Mouse (Mus musculus): ENCODE measurements at regions not wholly inside any gene's neighbourhood (a gene's known extent, or its start where the extent isn't known, plus 50 kb on each side); places are given as distances from the start of the nearest gene placed in this dataset.
"Not testable (repeated sequence)": the region's sequence is repeated elsewhere in the genome, so short reads cannot be mapped to it uniquely, and the experiment has no call there.

GRCm38 (mm10) chr9:14072950-14073349 is 201.9 kb upstream of the Sesn3 start:
- no peak overlapping the region for H3ac ChIP-seq (ENCODE audit: control insufficient read depth, insufficient read length, low read depth)
- TF ChIP-seq MYOD1 (IDR thresholded peaks at IDR 0.05; ENCODE audit: control insufficient read depth, insufficient read length, low read depth) (no peak), CEBPB (IDR thresholded peaks at IDR 0.05; ENCODE audit: low read depth) (no peak), FOSL1 (IDR thresholded peaks at IDR 0.05; ENCODE audit: insufficient read depth, low read length, poor library complexity, severe bottlenecking) (no peak), MYOG (IDR thresholded peaks at IDR 0.05; ENCODE audit: control insufficient read depth, extremely low read depth, insufficient read length) (no peak), MAX (IDR thresholded peaks at IDR 0.05) (no peak), USF1 (IDR thresholded peaks at IDR 0.05; ENCODE audit: low read depth) (no peak), CTCF (IDR thresholded peaks at IDR 0.05; ENCODE audit: control insufficient read depth, insufficient read depth, insufficient read length) (no peak)

GRCm38 (mm10) chr9:14074273-14074672 is 200.6 kb upstream of the Sesn3 start:
- Histone ChIP-seq H3K27me3 (ENCODE audit: control insufficient read depth, insufficient read depth, insufficient read length) (no peaks in the 10 kb centered on the region), H3K79me2 (ENCODE audit: control insufficient read depth, insufficient read depth) (no peaks in the 10 kb centered on the region), H3K36me3 (ENCODE audit: control insufficient read depth, insufficient read depth) (no peaks in the 10 kb centered on the region), H3K79me3 (ENCODE audit: low read depth) (no peaks in the 10 kb centered on the region), H3ac (ENCODE audit: control insufficient read depth, insufficient read length, low read depth) (no peak overlapping the region), H3K4me3 (ENCODE audit: insufficient read depth, poor library complexity, severe bottlenecking) (no peak overlapping the region)
- TF ChIP-seq MAX (IDR thresholded peaks at IDR 0.05) (no peak), CTCF (IDR thresholded peaks at IDR 0.05; ENCODE audit: control insufficient read depth, insufficient read depth, insufficient read length) (no peak), MYOG (IDR thresholded peaks at IDR 0.05; ENCODE audit: control insufficient read depth, extremely low read depth, insufficient read length) (no peak), FOSL1 (IDR thresholded peaks at IDR 0.05; ENCODE audit: insufficient read depth, low read length, poor library complexity, severe bottlenecking) (no peak), USF1 (IDR thresholded peaks at IDR 0.05; ENCODE audit: low read depth) (no peak), CEBPB (IDR thresholded peaks at IDR 0.05; ENCODE audit: low read depth) (no peak), MYOD1 (IDR thresholded peaks at IDR 0.05; ENCODE audit: control insufficient read depth, insufficient read length, low read depth) (no peak)

More at GRCm38 (mm10) chr9:14072950-14073349, 201.9 kb upstream of the Sesn3 start:
- no peaks in the 10 kb centered on the region for H3K27me3 ChIP-seq (ENCODE audit: control insufficient read depth, insufficient read depth, insufficient read length)
- no peaks in the 10 kb centered on the region for H3K79me3 ChIP-seq (ENCODE audit: low read depth)
- no peak overlapping the region for H3K4me3 ChIP-seq (ENCODE audit: insufficient read depth, poor library complexity, severe bottlenecking)
- H3K79me2 ChIP-seq (ENCODE audit: control insufficient read depth, insufficient read depth), result no peaks in the 10 kb centered on the region
- H3K36me3 ChIP-seq (ENCODE audit: control insufficient read depth, insufficient read depth), result no peaks in the 10 kb centered on the region

GRCm38 (mm10) chr9:14074866-14075265 is 200.0 kb upstream of the Sesn3 start:
- not testable (repeated sequence) for H3K4me3 ChIP-seq (ENCODE audit: insufficient read depth, poor library complexity, severe bottlenecking); H3ac ChIP-seq (ENCODE audit: control insufficient read depth, insufficient read length, low read depth); H3K27me3 ChIP-seq (ENCODE audit: control insufficient read depth, insufficient read depth, insufficient read length); H3K79me3 ChIP-seq (ENCODE audit: low read depth); H3K79me2 ChIP-seq (ENCODE audit: control insufficient read depth, insufficient read depth); H3K36me3 ChIP-seq (ENCODE audit: control insufficient read depth, insufficient read depth)

DNA sequence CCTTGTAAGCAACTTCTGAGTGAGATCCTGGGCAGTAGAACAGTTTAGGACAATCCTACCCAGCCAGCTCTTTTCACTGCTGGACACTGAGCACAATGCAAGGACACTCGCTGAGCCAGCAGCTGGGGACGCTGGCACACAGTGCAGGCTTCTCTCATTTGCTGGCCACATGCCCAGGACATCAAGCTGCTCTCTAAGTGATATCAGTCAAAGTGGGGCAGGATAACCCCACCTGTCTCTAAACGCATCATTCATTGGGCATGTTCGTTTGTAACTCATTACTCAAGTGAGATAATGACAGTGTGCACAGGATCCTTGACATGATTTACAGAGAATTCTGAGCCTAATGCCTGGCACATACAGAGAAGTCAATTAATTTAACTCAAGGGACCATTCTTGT is 199.4 kb upstream of the Sesn3 start:
- no peaks in the 10 kb centered on the region for H3K27me3 ChIP-seq (ENCODE audit: control insufficient read depth, insufficient read depth, insufficient read length)
- H3ac ChIP-seq (ENCODE audit: control insufficient read depth, insufficient read length, low read depth), result no peak overlapping the region
- no peaks in the 10 kb centered on the region for H3K79me3 ChIP-seq (ENCODE audit: low read depth)
- no peaks in the 10 kb centered on the region for H3K79me2 ChIP-seq (ENCODE audit: control insufficient read depth, insufficient read depth)
- no peak for TF ChIP-seq CEBPB (IDR thresholded peaks at IDR 0.05; ENCODE audit: low read depth)
- no peak for TF ChIP-seq FOSL1 (IDR thresholded peaks at IDR 0.05; ENCODE audit: insufficient read depth, low read length, poor library complexity, severe bottlenecking)
- TF ChIP-seq CTCF (IDR thresholded peaks at IDR 0.05; ENCODE audit: control insufficient read depth, insufficient read depth, insufficient read length), result no peak
- no peak for TF ChIP-seq MAX (IDR thresholded peaks at IDR 0.05)
- no peak for TF ChIP-seq USF1 (IDR thresholded peaks at IDR 0.05; ENCODE audit: low read depth)
- TF ChIP-seq MYOD1 (IDR thresholded peaks at IDR 0.05; ENCODE audit: control insufficient read depth, insufficient read length, low read depth), result no peak
- no peak overlapping the region for H3K4me3 ChIP-seq (ENCODE audit: insufficient read depth, poor library complexity, severe bottlenecking)
- H3K36me3 ChIP-seq (ENCODE audit: control insufficient read depth, insufficient read depth), result no peaks in the 10 kb centered on the region

- no peak overlapping the region for H3K4me3 ChIP-seq (ENCODE audit: insufficient read depth, poor library complexity, severe bottlenecking)
- no peaks in the 10 kb centered on the region for H3K79me3 ChIP-seq (ENCODE audit: low read depth)
Observed at GRCm38 (mm10) chr9:14075868-14076267, 199.0 kb upstream of the Sesn3 start.

GRCm38 (mm10) chr9:14076728-14077127 is 198.1 kb upstream of the Sesn3 start:
- H3K36me3 ChIP-seq (ENCODE audit: control insufficient read depth, insufficient read depth), result no peaks in the 10 kb centered on the region
- H3K79me3 ChIP-seq (ENCODE audit: low read depth), result no peaks in the 10 kb centered on the region
- H3K27me3 ChIP-seq (ENCODE audit: control insufficient read depth, insufficient read depth, insufficient read length), result no peaks in the 10 kb centered on the region
- H3K4me3 ChIP-seq (ENCODE audit: insufficient read depth, poor library complexity, severe bottlenecking), result no peak overlapping the region
- H3ac ChIP-seq (ENCODE audit: control insufficient read depth, insufficient read length, low read depth), result no peak overlapping the region
- TF ChIP-seq CEBPB (IDR thresholded peaks at IDR 0.05; ENCODE audit: low read depth), result no peak
- TF ChIP-seq USF1 (IDR thresholded peaks at IDR 0.05; ENCODE audit: low read depth), result no peak
- TF ChIP-seq MAX (IDR thresholded peaks at IDR 0.05), result no peak
- TF ChIP-seq MYOG (IDR thresholded peaks at IDR 0.05; ENCODE audit: control insufficient read depth, extremely low read depth, insufficient read length), result no peak
- TF ChIP-seq MYOD1 (IDR thresholded peaks at IDR 0.05; ENCODE audit: control insufficient read depth, insufficient read length, low read depth), result no peak
- TF ChIP-seq FOSL1 (IDR thresholded peaks at IDR 0.05; ENCODE audit: insufficient read depth, low read length, poor library complexity, severe bottlenecking), result no peak
- TF ChIP-seq CTCF (IDR thresholded peaks at IDR 0.05; ENCODE audit: control insufficient read depth, insufficient read depth, insufficient read length), result no peak
- no peaks in the 10 kb centered on the region for H3K79me2 ChIP-seq (ENCODE audit: control insufficient read depth, insufficient read depth)

More at GRCm38 (mm10) chr9:14075868-14076267, 199.0 kb upstream of the Sesn3 start:
- Histone ChIP-seq H3K36me3 (ENCODE audit: control insufficient read depth, insufficient read depth) (no peaks in the 10 kb centered on the region), H3ac (ENCODE audit: control insufficient read depth, insufficient read length, low read depth) (no peak overlapping the region), H3K79me2 (ENCODE audit: control insufficient read depth, insufficient read depth) (no peaks in the 10 kb centered on the region), H3K27me3 (ENCODE audit: control insufficient read depth, insufficient read depth, insufficient read length) (no peaks in the 10 kb centered on the region)
- TF ChIP-seq MAX (IDR thresholded peaks at IDR 0.05) (no peak), MYOG (IDR thresholded peaks at IDR 0.05; ENCODE audit: control insufficient read depth, extremely low read depth, insufficient read length) (no peak), USF1 (IDR thresholded peaks at IDR 0.05; ENCODE audit: low read depth) (no peak), FOSL1 (IDR thresholded peaks at IDR 0.05; ENCODE audit: insufficient read depth, low read length, poor library complexity, severe bottlenecking) (no peak), CEBPB (IDR thresholded peaks at IDR 0.05; ENCODE audit: low read depth) (no peak), CTCF (IDR thresholded peaks at IDR 0.05; ENCODE audit: control insufficient read depth, insufficient read depth, insufficient read length) (no peak), MYOD1 (IDR thresholded peaks at IDR 0.05; ENCODE audit: control insufficient read depth, insufficient read length, low read depth) (no peak)

All from C2C12 (cell line).